ENCODE assay signal across 8 mouse cellular contexts in the genomic region with DNA sequence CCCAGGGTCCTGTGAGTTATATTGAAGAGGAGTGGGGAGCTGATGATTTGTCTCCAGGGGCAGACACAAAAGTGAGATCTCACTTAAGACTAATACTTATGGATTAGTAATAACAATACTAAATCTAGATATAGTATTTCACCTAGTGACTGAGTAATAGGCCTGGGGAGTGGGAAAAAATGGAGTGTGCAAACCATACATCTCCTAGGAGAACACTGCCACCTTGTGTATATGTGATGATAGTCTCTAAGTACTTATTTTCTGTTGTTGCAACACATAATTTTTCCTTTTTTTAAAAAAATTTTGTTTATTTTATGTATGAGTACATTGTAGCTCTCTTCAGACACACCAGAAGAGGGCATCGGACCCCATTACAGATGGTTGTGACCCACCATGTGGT. TPM values are rescaled to one million over a fixed set of nuclear protein-coding genes. Genes with fewer than 3 reads are reported as not detected.
DNase-seq lines count a peak whose midpoint lies in the region; TF ChIP-seq lines count a peak whose summit lies in the region.
"Had no signal": no experiment of that assay in that cellular context is flagged by ENCODE, and none has a peak within 500 bp of the region (broad histone marks: within the 10 kb centered on the region; RNA-seq: fewer than 3 reads in every experiment).

No protein-coding gene starts in this region.

- H3K36me3 ChIP-seq in liver, adult 2 months (ENCODE audit: control insufficient read depth, insufficient read depth, low read length), result no peaks in the 10 kb centered on the region; the same call in 1 of the 2 replicates
- H3K36me3 ChIP-seq: midbrain, embryonic 12.5 days had no signal

- H3K4me1 ChIP-seq in liver, adult 2 months (ENCODE audit: control insufficient read depth, insufficient read depth, low read length), result no peaks in the 10 kb centered on the region

- no peak overlapping the region for H3K27ac ChIP-seq in liver, adult 2 months (replicated peaks; ENCODE audit: insufficient read depth, low read depth, low read length)
- H3K27ac ChIP-seq: midbrain, embryonic 12.5 days had no signal

- TF ChIP-seq POLR2A in liver, adult 2 months (IDR thresholded peaks at IDR 0.05; ENCODE audit: extremely low read depth, insufficient read depth, low read length), result no peak

- WGBS in liver, adult 2 months, result 98% methylated on average over 1 of the region's 1 CpGs

- DNase-seq in liver, adult 2 months (ENCODE audit: extremely low read depth, low read depth, low spot score), result peak; percentile 22
- DNase-seq in liver, result no peak
- DNase-seq in A20 (ENCODE audit: low read depth, low spot score), result peak; percentile 45
- DNase-seq in CD4-positive, CD25-positive, alpha-beta regulatory T cell, adult 2 months (ENCODE audit: low read depth, low spot score), result peak; percentile 58
- peak; percentile 53 for DNase-seq in induced T-regulatory cell, adult 2 months (ENCODE audit: low read depth)
- no peak for DNase-seq in layer of hippocampus, adult 9-10 months (ENCODE audit: low spot score)
- DNase-seq in right cerebral cortex, postnatal 36 days (ENCODE audit: low spot score in 2 of 2), result no peak

- no peaks in the 10 kb centered on the region for H3K27me3 ChIP-seq in liver, adult 2 months (ENCODE audit: control insufficient read depth, insufficient read depth, low read length)
- H3K27me3 ChIP-seq: midbrain, embryonic 12.5 days had no signal

- no peak overlapping the region for H3K4me3 ChIP-seq in liver, adult 2 months (ENCODE audit: insufficient read depth, low read depth, low read length)
- H3K4me3 ChIP-seq: midbrain, embryonic 12.5 days had no signal

- peak; percentile 36; the same call in 1 of the 2 replicates for TF ChIP-seq CTCF in liver, adult 2 months (IDR thresholded peaks at IDR 0.05; ENCODE audit: low read depth, low read length)

- no peak overlapping the region for H3K9ac ChIP-seq in liver, adult 2 months (ENCODE audit: low read depth, low read length)
- H3K9ac ChIP-seq: midbrain, embryonic 12.5 days had no signal

- peaks cover 11% of the 10 kb centered on the region; the same call in 1 of the 2 replicates for H3K79me2 ChIP-seq in liver, adult 2 months (ENCODE audit: control insufficient read depth, insufficient read depth, low read length)

RNA-seq across cellular contexts. Expression of gene Agps, which starts 15.7 kb away (rescaled TPM):
- total RNA-seq in liver, adult 2 months (2014; rRNA removed), result 10.6 and 10.9 TPM in 2 replicates
- polyA plus RNA-seq in liver, adult 2 months (2012; rRNA removed), result 1.3 and 1.6 TPM in 2 replicates

Comparison
In these comparisons a context has a peak if more than half of its experiments do, and no peak if none do; other contexts are left out.
1. DNase-seq: peak in liver, adult 2 months (single experiment), A20 (single experiment), CD4-positive, CD25-positive, alpha-beta regulatory T cell, adult 2 months (single experiment) and induced T-regulatory cell, adult 2 months (single experiment); none in liver (single experiment), layer of hippocampus, adult 9-10 months (single experiment) and right cerebral cortex, postnatal 36 days (0 of 2).